Mouse (Mus musculus) telencephalon, adult 2 months (tissue): ENCODE results near the gene Zfp503.

ENCODE experiments used
- DNase-seq: peaks from one replicate; pipeline ENCODE4 v3.0.0-alpha.2; 2011; ENCODE audit warnings: low read depth, low spot score

Gene Zfp503

DNA sequence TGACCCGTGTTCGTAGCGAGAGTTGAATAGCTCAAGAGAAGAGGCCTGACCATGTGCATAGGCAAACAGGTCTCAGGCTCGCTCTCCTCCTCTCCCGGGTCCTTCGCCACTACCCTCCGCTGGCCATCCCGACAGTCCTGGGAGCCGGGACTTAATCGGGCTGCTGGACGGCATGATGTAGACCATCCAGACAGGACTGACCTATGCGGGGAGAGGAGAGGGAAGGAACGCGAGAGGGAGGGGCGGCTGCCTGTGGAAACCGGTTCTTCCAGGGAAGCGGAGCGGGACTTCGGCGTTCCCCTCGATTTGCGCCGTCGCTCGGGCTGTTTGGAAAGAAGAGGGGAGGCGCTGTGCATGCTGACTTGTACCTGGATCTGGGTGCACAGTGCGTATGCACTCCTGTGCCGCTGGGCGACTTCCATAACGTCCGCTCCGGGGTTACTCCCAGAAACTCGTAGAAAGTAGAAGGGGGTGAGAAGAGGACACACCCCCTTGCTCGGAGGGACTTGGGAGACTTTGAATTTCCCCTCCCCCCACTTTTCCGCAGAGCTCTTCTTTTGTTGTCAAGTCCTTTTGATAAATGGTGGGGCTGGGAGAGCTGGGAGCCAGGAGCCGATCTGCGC, at the start of gene Zfp503:
Gene Zfp503, minus strand, starts transcription at position 311 of the 623 bp plus-strand sequence.
- DNase-seq, result no peak

DNA sequence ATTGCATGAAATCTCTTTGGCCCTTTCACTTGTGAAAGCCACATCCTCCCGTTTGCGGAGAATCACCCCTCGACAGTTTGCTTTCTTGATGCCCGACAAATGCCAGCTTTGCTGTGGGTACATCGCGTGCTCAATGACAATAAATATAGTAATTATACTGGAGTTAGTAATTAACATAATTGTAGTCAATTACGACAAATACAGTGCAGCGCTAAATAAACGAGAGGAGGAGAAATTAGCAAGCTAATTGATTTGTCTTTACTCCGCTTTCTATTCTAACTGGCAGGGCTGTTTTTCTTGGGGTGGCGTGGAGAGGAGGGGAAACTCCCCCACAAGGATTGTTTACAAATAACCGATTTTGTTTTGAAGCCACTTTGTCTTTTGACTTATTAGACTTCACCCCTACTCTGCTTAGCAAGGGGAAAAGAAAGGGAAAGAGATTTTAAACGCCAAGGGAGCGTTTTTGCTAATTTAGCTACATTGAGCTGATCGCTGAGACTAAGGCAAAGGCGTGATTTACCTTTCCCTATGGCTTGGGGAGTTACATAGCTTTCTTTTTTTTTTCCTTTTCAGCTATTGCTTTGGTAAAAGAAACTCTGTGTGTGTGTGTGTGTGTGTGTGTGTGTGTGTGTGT, 48.2 kb upstream of the Zfp503 start:
- DNase-seq, result no peak

DNA sequence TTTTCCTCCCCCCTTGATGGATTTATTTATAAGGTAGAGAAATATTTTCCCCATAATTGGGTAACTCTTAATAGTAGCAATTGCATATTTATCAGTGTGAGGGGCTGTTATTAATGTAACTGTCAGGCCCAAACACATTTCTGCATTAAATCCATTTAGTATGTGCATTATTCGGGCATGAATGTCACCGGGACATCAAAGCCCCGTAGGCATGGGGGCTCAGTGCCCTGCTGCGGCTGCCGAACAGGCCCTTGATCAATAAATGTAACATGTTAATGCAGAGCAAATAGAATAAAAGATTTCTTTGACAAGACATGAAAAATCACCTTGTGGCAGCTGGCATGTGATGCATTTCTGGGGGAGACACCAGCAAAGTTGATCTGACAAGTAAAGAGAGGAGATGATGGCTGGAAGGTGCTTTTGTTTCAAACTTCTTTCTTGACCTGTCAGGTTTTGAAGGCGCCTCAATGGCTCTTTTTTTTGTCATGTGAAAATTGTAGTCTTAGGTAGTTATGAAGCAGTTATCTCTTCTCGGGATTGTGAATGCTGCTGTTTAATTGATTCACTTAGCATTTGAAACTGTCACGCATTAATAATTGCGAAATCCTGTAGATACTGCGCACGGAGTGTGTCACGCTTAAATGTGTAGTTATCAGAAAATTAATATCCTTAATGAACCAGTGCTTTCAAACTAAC, 47.5 kb upstream of the Zfp503 start:
- DNase-seq, result no peak

DNA sequence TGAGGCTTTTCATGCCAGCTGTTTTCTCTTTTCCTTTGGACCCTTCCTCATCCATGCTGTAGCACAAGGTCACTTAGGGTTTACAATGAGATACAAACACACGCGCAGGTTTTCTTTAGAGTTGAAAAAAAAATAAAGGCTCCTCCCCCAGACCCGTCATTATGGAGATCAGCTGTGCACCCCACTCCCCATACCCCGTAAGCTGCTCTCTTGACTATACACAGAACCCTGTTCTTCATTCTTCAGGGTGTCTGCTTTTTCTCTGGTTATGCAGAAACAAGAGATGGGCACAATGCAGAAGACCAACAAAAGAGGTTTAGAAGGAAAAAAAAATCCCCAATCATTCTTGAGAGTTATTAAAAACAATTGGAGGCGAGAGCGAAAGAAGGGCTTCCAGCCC, 46.9 kb upstream of the Zfp503 start:
- no peak for DNase-seq

DNA sequence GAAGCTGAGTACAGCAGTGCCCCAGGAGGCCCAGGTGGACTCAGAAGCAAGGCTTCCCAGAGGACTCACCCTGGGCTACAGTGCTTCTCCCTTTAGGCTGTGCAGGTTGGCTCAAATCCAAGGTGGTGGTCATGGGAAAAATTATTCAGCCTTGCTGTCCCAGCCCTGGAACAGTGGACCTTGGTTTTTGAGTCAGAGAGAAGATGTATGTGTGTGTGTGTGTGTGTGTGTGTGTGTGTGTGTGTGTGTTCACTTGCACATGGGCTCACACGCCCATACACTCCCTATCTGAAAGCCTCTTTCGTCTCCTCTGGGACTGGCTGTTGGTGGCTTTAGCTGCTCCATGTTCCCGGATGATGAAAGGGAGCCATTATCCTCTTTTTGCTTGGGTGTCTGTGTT, 46.5 kb upstream of the Zfp503 start:
- DNase-seq, result no peak

DNA sequence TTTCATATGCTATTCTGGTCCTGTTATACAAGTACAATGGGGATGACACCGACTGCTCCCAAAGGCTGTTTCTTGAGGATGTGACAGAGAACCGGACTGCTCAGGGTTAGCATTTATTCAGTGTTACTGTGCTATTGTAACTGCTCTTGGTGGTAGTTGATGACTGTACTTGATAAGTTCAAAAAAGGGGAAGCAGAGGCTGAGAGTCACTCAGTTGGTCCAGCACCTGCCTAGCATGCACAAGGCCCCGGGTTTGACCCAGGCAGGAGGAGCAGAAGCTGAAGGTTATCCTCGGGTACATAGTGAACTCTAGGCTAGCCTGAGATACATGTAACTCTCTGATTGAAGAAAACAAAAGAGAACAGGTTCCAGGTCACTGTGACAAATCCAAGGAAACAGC, 34.1 kb upstream of the Zfp503 start:
- no peak for DNase-seq

DNA sequence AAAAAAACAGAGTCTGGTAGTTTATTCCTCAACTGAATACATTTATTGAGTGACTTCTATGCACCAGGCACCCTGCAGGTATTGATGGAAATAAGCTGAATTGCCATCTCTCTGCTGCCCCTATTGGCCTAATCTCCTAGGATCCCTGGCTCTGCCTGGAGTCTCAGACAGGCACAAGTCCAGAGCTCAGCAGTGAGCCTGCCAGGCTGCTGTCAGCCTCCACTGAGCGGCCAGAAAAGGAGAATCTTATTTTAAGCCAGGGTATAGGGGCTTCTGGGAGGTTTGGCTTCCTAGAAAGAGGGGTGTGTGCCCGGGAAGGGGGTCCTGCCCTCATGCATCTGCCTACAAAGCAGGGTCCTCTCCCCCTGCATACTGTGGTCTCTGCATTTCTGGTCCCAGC, 31.5 kb upstream of the Zfp503 start:
- DNase-seq, result no peak

DNA sequence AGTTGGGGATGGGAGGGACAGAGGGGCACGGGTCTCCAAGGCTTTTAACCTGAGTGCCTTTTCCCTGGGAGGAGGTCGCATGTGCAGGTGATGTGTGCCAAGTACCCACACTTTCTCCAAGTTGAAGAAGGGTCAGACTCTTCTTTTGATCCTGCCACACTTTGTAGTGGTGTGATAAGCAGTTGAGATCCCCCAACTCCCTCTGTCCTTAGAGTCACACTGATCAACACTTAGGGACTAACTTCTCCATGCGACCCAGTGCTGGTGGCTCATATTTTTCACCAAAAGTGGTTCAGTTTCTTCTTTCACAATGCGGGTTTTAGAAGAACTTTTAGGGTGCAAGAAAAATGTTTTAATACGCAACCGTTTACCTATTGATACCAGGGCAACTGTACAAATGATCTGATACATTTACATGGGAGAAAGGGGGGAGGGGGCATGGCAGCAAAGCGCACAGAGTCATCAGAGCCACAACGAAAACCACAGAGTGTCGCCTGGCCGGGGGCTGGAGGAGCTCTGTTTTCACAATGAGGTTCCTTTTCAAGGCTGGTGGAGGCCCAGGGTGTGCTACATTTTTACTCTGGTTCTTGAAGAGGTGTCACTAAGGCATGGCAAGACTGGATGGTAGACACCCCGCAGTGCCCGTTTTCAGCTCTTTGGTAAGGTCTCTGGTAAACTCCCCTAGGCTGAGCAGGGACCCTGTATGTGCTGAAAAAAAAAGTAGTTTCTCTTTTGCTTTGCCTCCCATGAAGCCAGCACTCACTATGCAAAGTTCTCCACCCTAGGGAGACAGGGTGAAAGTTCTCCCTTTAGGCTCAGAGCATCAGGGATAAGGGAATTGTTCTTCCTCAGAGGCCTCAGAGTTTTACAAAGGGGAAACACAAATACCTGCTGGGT, 30.8 kb upstream of the Zfp503 start:
- DNase-seq, result no peak

DNA sequence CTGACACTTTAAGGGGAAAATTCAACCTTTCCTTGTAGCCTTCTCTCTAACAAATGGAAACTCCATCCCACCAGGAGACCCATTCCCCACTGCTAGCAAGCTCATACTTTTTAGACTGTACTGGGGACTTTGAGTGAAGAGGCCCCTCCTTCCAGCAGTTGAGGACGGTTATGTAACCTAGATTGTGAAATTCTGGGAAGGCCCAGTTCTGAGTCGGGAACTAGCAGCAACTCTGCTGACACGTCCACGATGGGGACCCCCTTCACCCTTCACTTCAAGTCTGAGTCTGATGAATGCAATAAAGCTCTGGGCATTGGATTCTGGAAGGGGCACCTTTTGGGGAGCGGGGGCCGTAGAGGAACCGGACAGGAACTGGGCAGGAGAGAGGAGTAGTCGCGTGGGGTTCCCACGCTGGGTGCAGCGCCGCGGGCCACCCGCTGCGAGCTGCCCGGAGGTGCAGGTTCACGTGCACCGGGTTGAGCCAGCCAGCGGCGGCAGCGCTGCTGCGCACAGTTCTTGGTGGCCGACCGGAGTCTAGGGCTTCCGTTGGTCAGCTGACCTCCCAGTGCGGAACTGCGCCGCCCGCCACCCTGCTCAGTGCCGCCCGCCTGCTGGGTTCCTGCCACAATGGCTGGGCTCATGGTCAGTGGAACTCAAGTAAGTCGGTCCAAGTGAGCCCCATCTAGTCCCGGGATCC, 30.0 kb upstream of the Zfp503 start, which contains the start of gene Lrmda:
Gene Lrmda, plus strand, starts transcription at position 461 of the 697 bp plus-strand sequence.
- DNase-seq, result no peak

DNA sequence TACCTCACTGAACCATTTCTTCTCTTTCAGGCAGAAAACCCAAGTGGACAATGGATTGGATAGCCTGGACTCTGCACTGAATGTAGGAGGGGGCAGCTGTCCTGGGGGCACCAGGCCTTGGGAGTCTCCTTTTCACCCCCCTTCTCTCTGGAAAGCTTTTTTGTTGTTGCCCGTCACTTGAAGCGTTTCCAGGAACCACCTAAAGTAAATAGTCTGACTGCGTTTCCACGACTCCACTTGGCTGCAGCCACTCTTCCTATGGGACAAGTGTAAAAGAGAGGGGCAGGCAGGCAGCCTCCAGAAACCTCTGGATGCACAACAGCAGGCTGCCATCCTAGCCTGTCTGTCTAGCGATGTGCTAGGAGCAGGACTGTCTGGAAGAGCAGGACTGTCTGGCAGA, 27.6 kb upstream of the Zfp503 start:
- no peak for DNase-seq

DNA sequence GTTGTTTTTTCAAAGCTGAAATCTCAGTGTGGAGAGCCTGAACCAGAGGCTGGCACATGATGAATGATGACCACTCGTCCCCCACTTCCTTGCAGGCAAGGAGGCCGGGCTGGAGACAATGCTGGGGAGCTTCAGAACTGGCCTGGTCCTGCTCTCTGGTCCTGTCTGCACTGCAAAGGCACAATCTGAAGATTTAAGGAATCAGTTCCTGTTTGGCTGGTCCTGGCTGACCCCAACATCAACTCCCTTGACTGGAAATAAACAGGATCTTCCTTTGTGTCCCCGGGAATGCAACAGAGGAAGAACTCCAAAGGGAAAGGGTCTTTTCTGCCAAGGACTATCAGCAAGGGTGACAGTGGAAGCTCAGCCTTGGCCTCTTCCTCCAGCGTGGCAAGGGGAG, 25.4 kb upstream of the Zfp503 start:
- no peak for DNase-seq

DNA sequence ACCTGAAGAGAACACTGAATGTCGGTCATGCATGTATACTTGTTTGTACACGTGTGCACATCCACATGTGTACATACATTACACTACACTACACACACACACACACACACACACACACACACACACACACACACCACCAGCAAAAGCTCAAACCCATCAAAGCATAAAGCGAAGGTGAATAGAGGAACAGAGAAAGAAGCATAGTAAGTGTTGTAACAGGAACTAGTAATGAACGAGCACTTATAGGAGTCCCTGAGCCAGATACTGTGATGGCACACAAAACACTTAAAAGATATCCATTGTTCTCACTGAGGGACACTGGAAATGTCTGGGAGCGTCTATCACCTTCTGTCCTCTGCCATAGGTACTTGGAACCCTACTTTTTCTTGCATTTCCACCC, 24.9 kb upstream of the Zfp503 start:
- no peak for DNase-seq

DNA sequence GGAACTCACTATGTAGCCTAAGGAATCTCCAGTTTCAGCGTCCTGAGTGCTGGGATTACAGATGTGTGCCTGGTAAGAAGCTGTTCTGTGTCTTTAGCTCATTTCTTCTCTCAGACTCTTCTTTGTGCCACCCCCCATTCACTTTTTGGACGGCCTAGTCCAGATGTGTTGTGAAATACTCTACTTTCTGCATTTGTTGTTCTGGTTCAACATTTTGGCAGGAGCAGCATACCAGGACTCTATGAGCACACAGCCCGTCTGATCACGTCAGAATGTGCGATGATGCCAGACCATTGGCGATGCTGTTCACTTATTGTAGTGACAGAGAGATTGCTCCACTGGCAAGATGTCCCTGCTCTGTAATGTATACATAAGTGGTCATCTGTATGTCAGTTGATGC, 17.6 kb upstream of the Zfp503 start:
- DNase-seq, result no peak

DNA sequence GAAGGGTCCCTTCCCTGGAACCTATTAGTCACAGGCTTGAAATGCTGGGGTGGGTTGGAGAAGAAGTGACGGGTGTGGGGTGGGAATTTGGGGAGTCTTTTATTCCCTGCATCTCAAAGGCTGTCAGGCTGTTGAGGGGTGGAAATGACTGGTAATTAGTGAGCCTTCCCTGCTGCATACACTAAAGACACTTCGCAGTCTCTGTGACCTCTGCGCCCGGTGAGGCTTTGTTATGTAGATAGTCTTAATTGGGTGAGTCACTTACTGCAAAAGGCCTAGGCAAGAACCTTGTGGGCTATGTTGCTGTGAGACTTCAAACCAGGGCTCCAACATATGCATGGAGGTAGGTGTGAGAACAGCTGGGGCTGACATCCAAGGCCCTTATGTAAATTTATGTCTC, 15.5 kb upstream of the Zfp503 start:
- no peak for DNase-seq

DNA sequence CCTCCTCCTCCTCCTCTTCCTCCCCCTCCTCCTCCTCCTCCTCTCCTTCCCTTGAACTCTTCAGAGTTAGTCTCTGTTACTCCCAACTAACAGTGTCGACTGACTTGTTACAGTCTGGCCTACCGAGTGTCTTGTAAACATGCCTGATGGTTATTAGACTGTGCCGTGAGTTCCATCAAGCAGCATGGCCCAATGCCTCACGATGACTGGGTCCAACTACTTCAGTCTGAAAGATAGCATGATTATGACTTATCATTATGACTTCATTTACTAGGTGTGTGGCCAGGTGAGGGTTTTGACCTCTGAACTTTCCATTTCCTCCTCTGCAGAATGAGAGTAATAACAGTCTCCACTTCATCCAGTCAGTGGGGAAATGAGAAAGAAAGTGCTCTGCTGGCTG, 14.2 kb upstream of the Zfp503 start:
- no peak for DNase-seq

DNA sequence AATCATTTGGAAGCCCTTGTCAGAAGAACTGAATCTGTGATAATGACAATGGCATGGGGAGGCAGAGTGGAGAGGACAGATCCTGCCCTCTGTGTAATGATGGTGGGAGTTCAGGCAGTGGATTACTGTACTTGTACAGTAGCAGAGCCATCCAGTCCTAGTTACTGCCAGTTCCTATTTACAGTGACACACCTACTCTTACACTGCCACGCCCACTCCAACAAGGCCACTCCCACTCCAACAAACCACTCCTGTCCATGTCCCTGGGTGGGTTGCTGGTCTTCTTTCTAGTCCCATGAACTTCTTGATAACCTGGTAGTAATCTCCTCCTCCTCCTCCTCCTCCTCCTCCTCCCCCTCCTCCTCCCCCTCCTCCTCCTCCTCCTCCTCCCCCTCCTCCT, 13.8 kb upstream of the Zfp503 start:
- DNase-seq, result no peak

DNA sequence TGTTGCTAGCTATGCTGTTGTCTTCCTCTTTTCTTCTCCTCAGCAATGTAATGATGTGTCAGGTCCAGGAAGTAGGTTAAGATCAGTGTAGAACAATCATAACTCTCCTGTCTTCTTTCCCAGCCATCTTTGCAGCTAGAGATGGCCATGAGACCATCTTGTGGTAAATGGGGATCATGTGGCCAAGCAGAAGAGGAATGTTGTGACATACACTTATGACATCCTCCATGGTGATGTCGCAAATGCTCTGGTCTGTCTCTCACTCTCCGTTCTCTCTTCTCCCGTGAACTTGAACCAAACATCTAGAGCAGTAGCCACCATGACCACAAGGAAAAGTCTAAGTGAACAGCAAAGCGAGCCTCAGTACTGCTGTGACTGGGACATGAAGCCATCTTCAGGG, 10.2 kb upstream of the Zfp503 start:
- no peak for DNase-seq

DNA sequence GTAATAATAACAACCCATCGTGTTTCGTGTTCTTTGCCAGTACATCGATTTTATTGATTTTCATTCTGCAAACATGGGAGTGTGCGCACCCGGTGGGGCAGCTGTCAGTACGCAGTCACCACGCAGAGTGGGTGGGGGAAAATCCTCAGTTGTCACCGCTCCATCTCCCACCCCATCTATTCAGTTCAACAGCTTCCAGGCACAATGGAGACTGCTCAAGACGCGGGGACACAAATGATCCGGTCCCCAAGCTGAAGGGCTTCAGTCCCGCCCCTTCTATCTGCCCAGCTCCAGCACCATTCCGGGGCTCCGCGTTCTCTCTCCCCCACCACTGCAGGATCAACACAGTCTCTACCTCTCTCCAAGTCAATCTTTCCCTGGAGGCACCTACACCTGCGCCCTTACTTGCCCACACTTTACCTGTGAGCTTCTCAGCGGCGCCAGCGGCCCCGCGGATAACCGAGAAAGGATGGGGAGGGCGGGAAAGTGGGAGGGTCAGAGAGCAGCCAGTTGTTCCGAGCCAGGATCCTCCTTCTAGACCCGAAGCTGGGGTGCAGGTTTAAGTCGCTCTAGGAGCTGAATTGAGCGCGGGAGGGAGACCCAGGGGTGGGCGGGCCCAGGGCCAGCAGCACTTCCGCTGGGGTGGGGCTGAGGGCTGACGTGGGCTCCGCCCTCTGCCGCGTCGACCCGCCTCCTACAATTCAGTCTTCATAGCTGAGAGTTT, 5.8 kb upstream of the Zfp503 start:
- no peak for DNase-seq

DNA sequence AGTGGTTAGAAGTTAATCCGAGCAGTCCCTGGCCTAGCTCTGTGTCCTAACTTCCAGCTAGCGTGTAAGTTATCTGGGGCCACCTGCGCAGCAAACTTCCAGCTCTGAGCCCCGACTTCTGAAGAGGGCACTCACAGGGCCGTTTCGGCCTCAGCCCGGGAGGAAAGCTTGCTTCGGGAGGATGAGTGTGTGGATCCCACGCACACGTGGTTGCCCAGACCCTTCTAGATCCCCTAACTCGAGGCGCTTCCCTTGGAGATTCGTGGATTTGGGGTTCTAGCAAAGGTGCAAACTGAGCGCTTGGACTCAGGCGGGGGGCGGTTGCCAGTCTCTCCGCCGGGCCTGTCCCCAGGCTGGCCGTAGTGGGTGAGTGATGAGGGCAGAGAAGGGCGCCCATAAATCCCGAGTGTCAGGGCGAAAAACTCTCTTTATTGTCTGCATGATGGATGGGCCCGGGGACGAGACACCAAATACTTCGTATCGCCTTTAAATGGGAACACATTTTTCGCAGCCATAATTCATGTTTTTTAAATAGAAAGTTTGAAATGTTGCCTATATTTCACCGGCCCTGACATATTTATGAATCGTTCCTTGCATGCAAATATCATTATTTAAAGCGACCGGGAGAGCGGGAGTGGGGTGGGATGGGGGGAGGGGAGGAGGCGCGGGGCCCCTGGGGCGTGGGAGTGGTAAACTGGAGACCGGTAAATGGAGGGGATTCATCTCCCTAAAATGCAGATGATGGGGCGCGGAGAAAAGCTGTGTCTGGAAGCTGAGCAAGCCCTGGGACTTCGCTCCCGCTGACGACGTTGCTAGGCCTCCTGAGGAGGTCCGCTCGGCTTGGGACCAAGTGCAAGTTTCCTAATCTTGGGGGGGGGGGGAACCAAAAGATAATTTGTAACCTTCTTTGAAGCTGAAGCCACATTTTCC, 4.9 kb upstream of the Zfp503 start:
- DNase-seq, result no peak
